Mouse (Mus musculus): Measurements from ENCODE around the gene Alk. TPM values are rescaled to one million over a fixed set of nuclear protein-coding genes. Genes with fewer than 3 reads are reported as not detected.

The Alk gene
- polyA plus RNA-seq, 1 experiment from 2014 or later: 0.61 TPM

DNA sequence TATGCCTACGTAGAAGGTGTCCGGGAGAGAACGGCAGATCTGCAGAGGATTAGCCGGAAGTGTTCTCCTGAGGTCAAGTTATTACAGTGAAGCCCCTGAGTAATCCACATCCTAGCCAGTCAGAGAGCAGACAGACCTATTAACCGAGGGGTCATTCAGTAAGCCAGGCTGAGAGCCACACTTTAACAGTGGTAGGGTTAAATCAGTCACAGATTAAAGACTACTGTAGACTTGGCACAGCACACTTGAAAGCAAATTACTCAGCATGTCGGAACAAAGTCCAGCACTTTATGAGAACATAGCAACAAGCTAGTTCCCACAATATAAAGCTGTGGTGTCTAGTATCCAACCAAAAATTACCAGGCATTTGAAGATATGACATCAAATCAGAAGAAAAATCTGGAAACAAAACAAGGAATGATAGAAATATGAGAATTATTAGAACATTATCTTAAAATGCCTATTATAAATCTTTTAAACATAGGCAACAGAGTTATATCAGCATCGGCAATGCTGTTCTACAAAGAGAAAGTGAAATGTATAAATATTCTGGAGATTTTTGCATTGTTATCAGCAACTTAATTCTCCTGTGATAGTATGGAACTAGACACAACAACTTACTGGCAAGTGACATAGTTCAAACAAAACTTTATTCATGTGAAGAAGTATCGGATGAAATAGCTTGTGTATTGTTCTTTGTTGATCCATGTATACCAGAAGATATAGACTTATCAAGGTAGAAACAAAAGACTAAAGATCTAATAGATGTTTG lies 472.1 kb downstream of the Alk start:
- Histone ChIP-seq H3K9ac (ENCODE audit: low read length) (no peak overlapping the region), H3K4me3 (ENCODE audit: low read depth, low read length) (no peak overlapping the region), H3K36me3 (ENCODE audit: control insufficient read depth, insufficient read depth, low read length) (no peaks in the 10 kb centered on the region), H3K4me1 (replicated peaks; ENCODE audit: control insufficient read depth, insufficient read depth) (no peaks in the 10 kb centered on the region), H3K27ac (replicated peaks) (no peak overlapping the region), H3K9me3 (ENCODE audit: control insufficient read depth, low read length) (no peaks in the 10 kb centered on the region), H3K27me3 (ENCODE audit: control insufficient read depth, insufficient read depth, low read length) (no peaks in the 10 kb centered on the region), H3K4me2 (replicated peaks; ENCODE audit: low read depth) (no peak overlapping the region)
- 69% methylated on average over 8 of the region's 8 CpGs for WGBS
- ATAC-seq (ENCODE audit: low FRiP score, low TSS enrichment) (no peak), DNase-seq (ENCODE audit: low spot score) (no peak)
- TF ChIP-seq EP300 (optimal IDR thresholded peaks at IDR 0.05) (no peak), CTCF (IDR thresholded peaks at IDR 0.05; ENCODE audit: low read depth) (no peak)

- TF ChIP-seq EP300 (optimal IDR thresholded peaks at IDR 0.05) (no peak), CTCF (IDR thresholded peaks at IDR 0.05; ENCODE audit: low read depth) (no peak)
- H3K9ac ChIP-seq (ENCODE audit: low read length): no peak overlapping the region
- no peaks in the 10 kb centered on the region for H3K9me3 ChIP-seq (ENCODE audit: control insufficient read depth, low read length)
- no peak overlapping the region for H3K27ac ChIP-seq (replicated peaks)
- no peak for ATAC-seq (ENCODE audit: low FRiP score, low TSS enrichment)
- H3K36me3 ChIP-seq (ENCODE audit: control insufficient read depth, insufficient read depth, low read length): no peaks in the 10 kb centered on the region
- H3K4me3 ChIP-seq (ENCODE audit: low read depth, low read length): no peak overlapping the region
- no peaks in the 10 kb centered on the region for H3K4me1 ChIP-seq (replicated peaks; ENCODE audit: control insufficient read depth, insufficient read depth)
- WGBS: 84% methylated on average over 1 of the region's 1 CpGs
- H3K4me2 ChIP-seq (replicated peaks; ENCODE audit: low read depth): no peak overlapping the region
- no peak for DNase-seq (ENCODE audit: low spot score)
- H3K27me3 ChIP-seq (ENCODE audit: control insufficient read depth, insufficient read depth, low read length): no peaks in the 10 kb centered on the region
Observed at GRCm38 (mm10) chr17:72121660-72122059, 482.8 kb downstream of the Alk start.

GRCm38 (mm10) chr17:72120278-72120677 lies 484.1 kb downstream of the Alk start:
- no peaks in the 10 kb centered on the region for H3K36me3 ChIP-seq (ENCODE audit: control insufficient read depth, insufficient read depth, low read length)
- TF ChIP-seq EP300 (optimal IDR thresholded peaks at IDR 0.05) (no peak), CTCF (IDR thresholded peaks at IDR 0.05; ENCODE audit: low read depth) (no peak)
- no peak overlapping the region for H3K9ac ChIP-seq (ENCODE audit: low read length)
- no peak overlapping the region for H3K4me3 ChIP-seq (ENCODE audit: low read depth, low read length)
- ATAC-seq (ENCODE audit: low FRiP score, low TSS enrichment) (no peak), DNase-seq (ENCODE audit: low spot score) (no peak)
- no peaks in the 10 kb centered on the region for H3K9me3 ChIP-seq (ENCODE audit: control insufficient read depth, low read length)
- no peak overlapping the region for H3K27ac ChIP-seq (replicated peaks)
- no peak overlapping the region for H3K4me2 ChIP-seq (replicated peaks; ENCODE audit: low read depth)
- no peaks in the 10 kb centered on the region for H3K4me1 ChIP-seq (replicated peaks; ENCODE audit: control insufficient read depth, insufficient read depth)
- H3K27me3 ChIP-seq (ENCODE audit: control insufficient read depth, insufficient read depth, low read length): no peaks in the 10 kb centered on the region
- WGBS: 60% methylated on average over 11 of the region's 11 CpGs

- TF ChIP-seq CTCF (IDR thresholded peaks at IDR 0.05; ENCODE audit: low read depth) (no peak), EP300 (optimal IDR thresholded peaks at IDR 0.05) (no peak)
- ATAC-seq (ENCODE audit: low FRiP score, low TSS enrichment) (no peak), DNase-seq (ENCODE audit: low spot score) (peak; percentile 15)
- 43% methylated on average over 5 of the region's 5 CpGs for WGBS
- Histone ChIP-seq H3K36me3 (ENCODE audit: control insufficient read depth, insufficient read depth, low read length) (no peaks in the 10 kb centered on the region), H3K27me3 (ENCODE audit: control insufficient read depth, insufficient read depth, low read length) (no peaks in the 10 kb centered on the region), H3K4me3 (ENCODE audit: low read depth, low read length) (no peak overlapping the region), H3K9ac (ENCODE audit: low read length) (no peak overlapping the region), H3K4me2 (replicated peaks; ENCODE audit: low read depth) (no peak overlapping the region), H3K27ac (replicated peaks) (no peak overlapping the region), H3K9me3 (ENCODE audit: control insufficient read depth, low read length) (no peaks in the 10 kb centered on the region), H3K4me1 (replicated peaks; ENCODE audit: control insufficient read depth, insufficient read depth) (no peaks in the 10 kb centered on the region)
Observed at GRCm38 (mm10) chr17:72118376-72118775, 486.1 kb downstream of the Alk start.

GRCm38 (mm10) chr17:72115271-72115944 lies 489.0 kb downstream of the Alk start:
- DNase-seq (ENCODE audit: low spot score) (no peak), ATAC-seq (ENCODE audit: low FRiP score, low TSS enrichment) (no peak)
- TF ChIP-seq EP300 (optimal IDR thresholded peaks at IDR 0.05) (no peak), CTCF (IDR thresholded peaks at IDR 0.05; ENCODE audit: low read depth) (no peak)
- no peak overlapping the region for H3K4me3 ChIP-seq (ENCODE audit: low read depth, low read length)
- no peak overlapping the region for H3K4me2 ChIP-seq (replicated peaks; ENCODE audit: low read depth)
- H3K27me3 ChIP-seq (ENCODE audit: control insufficient read depth, insufficient read depth, low read length): no peaks in the 10 kb centered on the region
- 33% methylated on average over 12 of the region's 12 CpGs for WGBS
- H3K4me1 ChIP-seq (replicated peaks; ENCODE audit: control insufficient read depth, insufficient read depth): no peaks in the 10 kb centered on the region
- no peaks in the 10 kb centered on the region for H3K9me3 ChIP-seq (ENCODE audit: control insufficient read depth, low read length)
- H3K9ac ChIP-seq (ENCODE audit: low read length): no peak overlapping the region
- H3K27ac ChIP-seq (replicated peaks): no peak overlapping the region
- H3K36me3 ChIP-seq (ENCODE audit: control insufficient read depth, insufficient read depth, low read length): no peaks in the 10 kb centered on the region

GRCm38 (mm10) chr17:72112004-72112403 lies 492.4 kb downstream of the Alk start:
- ATAC-seq (ENCODE audit: low FRiP score, low TSS enrichment) (no peak), DNase-seq (ENCODE audit: low spot score) (no peak)
- Histone ChIP-seq H3K4me3 (ENCODE audit: low read depth, low read length) (no peak overlapping the region), H3K4me1 (replicated peaks; ENCODE audit: control insufficient read depth, insufficient read depth) (no peaks in the 10 kb centered on the region), H3K27me3 (ENCODE audit: control insufficient read depth, insufficient read depth, low read length) (no peaks in the 10 kb centered on the region), H3K27ac (replicated peaks) (no peak overlapping the region), H3K9me3 (ENCODE audit: control insufficient read depth, low read length) (no peaks in the 10 kb centered on the region), H3K36me3 (ENCODE audit: control insufficient read depth, insufficient read depth, low read length) (no peaks in the 10 kb centered on the region), H3K4me2 (replicated peaks; ENCODE audit: low read depth) (no peak overlapping the region), H3K9ac (ENCODE audit: low read length) (no peak overlapping the region)
- TF ChIP-seq CTCF (IDR thresholded peaks at IDR 0.05; ENCODE audit: low read depth): no peak
- no peak for TF ChIP-seq EP300 (optimal IDR thresholded peaks at IDR 0.05)
